Mouse (Mus musculus): Measurements from ENCODE around the gene Bcas3.

DNA sequence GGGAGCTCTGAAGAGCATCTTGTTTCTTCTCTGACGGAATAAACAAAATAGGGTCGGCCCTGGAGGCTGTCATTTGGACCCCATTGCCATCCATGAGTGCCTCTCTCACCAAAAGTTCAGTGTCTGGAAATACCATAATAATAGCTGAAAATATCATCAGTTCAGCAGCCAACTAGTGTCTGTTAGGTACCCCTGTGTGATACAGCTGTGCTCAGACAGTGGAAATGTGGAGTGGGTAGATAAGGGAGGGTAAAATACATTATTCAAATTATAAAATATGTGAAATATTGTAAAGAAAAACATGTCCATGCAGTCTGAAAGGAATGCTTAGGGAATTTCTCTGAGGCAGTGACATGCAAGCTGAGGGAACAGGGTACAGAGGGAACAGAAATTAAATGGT lies 416.8 kb downstream of the Bcas3 start:
- TF ChIP-seq CTCF (IDR thresholded peaks at IDR 0.05; ENCODE audit: low read depth) (no peak), EP300 (IDR thresholded peaks at IDR 0.05; ENCODE audit: low read depth) (no peak)
